Mouse (Mus musculus): ENCODE data around the gene Stip1.

GRCm38 (mm10) chr19:7062110-7062509 is 22.3 kb upstream of the Stip1 start:
- TF ChIP-seq CTCF (conservative IDR thresholded peaks at IDR 0.05; ENCODE audit: low read length), result no peak
- no peak for TF ChIP-seq NANOG (IDR thresholded peaks at IDR 0.05; ENCODE audit: borderline replicate concordance, low read length)

Data from E14TG2a.4 (cell line).